Mouse (Mus musculus) C2C12 (cell line): ENCODE data around the gene Ces2a.

ENCODE experiments used
- CEBPB ChIP-seq: IDR thresholded peaks from one replicate; pipeline ENCODE4 v1.6.1; 2011; ENCODE audit warnings: low read depth, mild to moderate bottlenecking, control low read depth, moderate library complexity
- CTCF ChIP-seq: IDR thresholded peaks from one replicate; pipeline ENCODE4 v1.5.1; 2011; ENCODE audit not compliant: control insufficient read depth, insufficient read depth, insufficient read length
- MAX ChIP-seq: IDR thresholded peaks from one replicate; pipeline ENCODE4 v1.6.1; 2011; ENCODE audit warnings: mild to moderate bottlenecking, control low read depth
- MYOD1 ChIP-seq: IDR thresholded peaks from one replicate; pipeline ENCODE4 v1.6.1; 2011; ENCODE audit warnings: low read depth; ENCODE audit not compliant: control insufficient read depth, insufficient read length
- MYOG ChIP-seq: IDR thresholded peaks from one replicate; pipeline ENCODE4 v1.6.1; 2011; ENCODE audit not compliant: control insufficient read depth, insufficient read length; ENCODE audit errors: extremely low read depth
- USF1 ChIP-seq: IDR thresholded peaks from one replicate; pipeline ENCODE4 v1.6.1; 2011; ENCODE audit warnings: low read depth, mild to moderate bottlenecking, control low read depth, moderate library complexity

GRCm38 (mm10) chr8:104789886-104790680, 56.3 kb downstream of the Ces2a start:
- TF ChIP-seq CTCF (no peak), USF1 (no peak), MYOD1 (no peak), MYOG (no peak), MAX (no peak), CEBPB (no peak)
